Mouse (Mus musculus) testis, adult 2 months (tissue): ENCODE results near the gene Hist1h2bb. TPM values are rescaled to one million over a fixed set of nuclear protein-coding genes. Genes with fewer than 3 reads are reported as not detected.
"Not testable (repeated sequence)": the region's sequence is repeated elsewhere in the genome, so short reads cannot be mapped to it uniquely, and the experiment has no call there.

ENCODE experiments used
- H3K27ac ChIP-seq: fragments of 200-500 bp; 2 replicates; pipeline ENCODE4 v1.5.1; 2012; ENCODE audit warnings: low read depth, low read length; ENCODE audit not compliant: control insufficient read depth, insufficient read depth
- H3K27me3 ChIP-seq: fragments of 200-500 bp; 2 replicates; pipeline ENCODE4 v1.6.1; 2012; ENCODE audit warnings: mild to moderate bottlenecking, low read length, moderate library complexity; ENCODE audit not compliant: control insufficient read depth, insufficient read depth
- H3K36me3 ChIP-seq: fragments of 200-500 bp; 2 replicates; pipeline ENCODE4 v1.6.1; 2012; ENCODE audit warnings: mild to moderate bottlenecking, low read length; ENCODE audit not compliant: control insufficient read depth, insufficient read depth
- H3K4me1 ChIP-seq: fragments of 200-500 bp; 2 replicates; pipeline ENCODE4 v1.6.1; 2012; ENCODE audit warnings: low read length; ENCODE audit not compliant: control insufficient read depth, insufficient read depth
- H3K4me3 ChIP-seq: fragments of 200-500 bp; 2 replicates; pipeline ENCODE4 v1.5.1; 2012; ENCODE audit warnings: low read depth, mild to moderate bottlenecking, low read length, moderate library complexity, mixed read lengths; ENCODE audit not compliant: control insufficient read depth
- CTCF ChIP-seq: fragments of 200-500 bp; IDR thresholded peaks from 2 replicates; pipeline ENCODE4 v1.5.1; 2012; ENCODE audit warnings: low read depth, mild to moderate bottlenecking, inconsistent platforms, low read length, moderate library complexity; ENCODE audit not compliant: control insufficient read depth, insufficient read depth, insufficient replicate concordance
- POLR2A ChIP-seq: fragments of 200-500 bp; IDR thresholded peaks from 2 replicates; pipeline ENCODE4 v1.6.1; 2012; ENCODE audit warnings: low read depth, mild to moderate bottlenecking, inconsistent platforms, low read length, moderate library complexity; ENCODE audit not compliant: control insufficient read depth
- polyA plus RNA-seq: library from polyadenylated mRNA; depleted of rRNA; stranded (reverse); fragments of >200 nt; gene quantifications from 2 replicates; pipeline ENCODE4 v1.2.3, GENCODE M21; 2012; rRNA removed

The Hist1h2bb gene
- 3.9 and 7.0 TPM in 2 replicates for polyA plus RNA-seq

DNA sequence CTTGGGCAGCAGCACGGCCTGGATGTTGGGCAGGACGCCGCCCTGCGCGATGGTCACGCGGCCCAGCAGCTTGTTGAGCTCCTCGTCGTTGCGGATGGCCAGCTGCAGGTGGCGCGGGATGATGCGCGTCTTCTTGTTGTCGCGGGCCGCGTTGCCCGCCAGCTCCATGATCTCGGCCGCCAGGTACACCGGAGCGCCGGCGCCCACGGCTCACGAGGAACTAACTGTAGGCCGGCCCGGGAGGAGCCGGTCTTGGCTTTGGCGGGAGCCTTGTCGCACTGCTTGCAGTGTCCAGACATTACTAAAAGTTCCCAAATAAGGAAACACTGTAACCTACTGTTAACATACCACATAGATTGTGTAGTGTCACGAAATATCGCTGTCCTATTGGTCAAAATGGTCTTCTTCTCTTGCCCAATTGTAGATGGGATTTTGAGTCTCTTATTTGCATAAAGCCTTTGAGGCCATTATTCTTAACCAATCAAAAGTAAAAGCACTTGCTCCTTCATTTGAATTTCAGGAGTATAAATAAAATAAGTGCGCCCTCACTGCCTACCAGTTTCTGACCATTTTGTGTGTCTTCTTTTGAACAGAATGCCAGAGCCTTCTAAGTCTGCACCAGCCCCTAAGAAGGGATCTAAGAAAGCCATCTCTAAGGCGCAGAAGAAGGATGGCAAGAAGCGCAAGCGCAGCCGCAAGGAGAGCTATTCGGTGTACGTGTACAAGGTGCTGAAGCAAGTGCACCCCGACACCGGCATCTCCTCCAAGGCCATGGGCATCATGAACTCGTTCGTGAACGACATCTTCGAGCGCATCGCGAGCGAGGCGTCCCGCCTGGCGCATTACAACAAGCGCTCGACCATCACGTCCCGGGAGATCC lies at the start of gene Hist1h2bb:
TSS of gene Hist1h2bb (plus strand) at position 534 of the 880 bp plus-strand sequence.
- peak within 1 kb of the TSS; percentile 37 for H3K4me3 ChIP-seq
- not testable (repeated sequence) for H3K36me3 ChIP-seq, H3K27me3 ChIP-seq, H3K4me1 ChIP-seq
- peak within 1 kb of the TSS; percentile 65 for H3K27ac ChIP-seq

DNA sequence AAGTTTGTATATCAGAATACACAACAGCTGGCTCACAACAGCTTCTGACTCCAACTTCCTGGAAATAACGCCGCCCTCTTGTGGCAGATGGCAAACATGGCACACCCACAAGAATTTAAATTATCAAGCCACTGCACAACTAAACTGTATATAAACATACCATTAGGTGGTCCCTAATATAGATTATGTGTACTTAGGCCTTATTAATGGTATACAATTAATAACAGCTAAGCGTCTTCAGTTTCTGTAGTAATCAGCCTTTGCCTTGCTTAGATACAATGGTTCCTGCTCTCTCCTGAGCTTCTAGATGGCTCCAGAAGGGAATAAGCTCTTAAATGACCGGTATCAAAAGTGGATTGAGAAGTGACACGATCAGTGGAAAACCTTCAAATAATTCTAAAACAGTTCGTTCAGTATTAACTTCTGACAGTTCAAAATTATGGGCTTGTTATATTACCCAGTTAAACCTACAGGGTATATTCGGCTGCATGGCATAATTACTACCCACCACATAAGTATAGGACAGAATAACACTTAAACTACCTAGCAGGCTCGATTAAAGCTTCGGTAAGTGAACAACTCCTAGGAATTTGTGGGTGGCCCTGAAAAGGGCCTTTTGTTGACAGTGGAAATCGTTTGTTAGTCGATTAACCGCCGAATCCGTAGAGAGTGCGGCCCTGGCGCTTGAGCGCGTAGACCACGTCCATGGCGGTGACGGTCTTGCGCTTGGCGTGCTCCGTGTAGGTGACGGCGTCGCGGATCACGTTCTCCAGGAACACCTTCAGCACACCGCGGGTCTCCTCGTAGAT lies 48.8 kb upstream of the Hist1h2bb start:
- Histone ChIP-seq H3K27me3 (no peaks in the 10 kb centered on the region), H3K4me3 (peak overlapping the region; percentile 89), H3K4me1 (peaks cover 13% of the 10 kb centered on the region), H3K36me3 (no peaks in the 10 kb centered on the region), H3K27ac (peak overlapping the region; percentile 89)
- no peak for TF ChIP-seq POLR2A
- no peak for TF ChIP-seq CTCF

DNA sequence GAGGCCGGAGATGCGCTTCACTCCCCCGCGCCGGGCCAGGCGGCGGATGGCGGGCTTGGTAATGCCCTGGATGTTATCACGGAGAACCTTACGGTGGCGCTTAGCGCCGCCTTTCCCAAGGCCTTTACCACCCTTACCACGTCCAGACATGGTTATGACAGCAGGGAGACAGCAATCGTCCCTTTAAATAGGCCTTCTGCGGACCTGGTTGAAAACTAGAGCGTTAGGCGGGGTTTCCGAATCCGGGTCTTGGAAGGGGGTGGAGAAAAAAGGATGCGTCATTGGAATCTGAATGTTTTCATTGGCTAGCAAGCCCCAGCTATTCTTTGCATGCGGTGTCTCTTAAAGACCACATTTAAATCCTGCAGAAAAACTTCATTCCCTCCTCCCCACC lies 48.2 kb upstream of the Hist1h2bb start, which contains the start of gene Hist1h4c:
TSS of gene Hist1h4c (minus strand) at position 155 of the 394 bp plus-strand sequence.
- no peaks in the 10 kb centered on the region for H3K36me3 ChIP-seq
- H3K4me1 ChIP-seq, result peaks cover 13% of the 10 kb centered on the region
- peak within 1 kb of the TSS; percentile 89 for H3K27ac ChIP-seq
- H3K27me3 ChIP-seq, result no peaks in the 10 kb centered on the region
- TF ChIP-seq POLR2A (peak; percentile 100), CTCF (no peak)
- peak within 1 kb of the TSS; percentile 89 for H3K4me3 ChIP-seq

DNA sequence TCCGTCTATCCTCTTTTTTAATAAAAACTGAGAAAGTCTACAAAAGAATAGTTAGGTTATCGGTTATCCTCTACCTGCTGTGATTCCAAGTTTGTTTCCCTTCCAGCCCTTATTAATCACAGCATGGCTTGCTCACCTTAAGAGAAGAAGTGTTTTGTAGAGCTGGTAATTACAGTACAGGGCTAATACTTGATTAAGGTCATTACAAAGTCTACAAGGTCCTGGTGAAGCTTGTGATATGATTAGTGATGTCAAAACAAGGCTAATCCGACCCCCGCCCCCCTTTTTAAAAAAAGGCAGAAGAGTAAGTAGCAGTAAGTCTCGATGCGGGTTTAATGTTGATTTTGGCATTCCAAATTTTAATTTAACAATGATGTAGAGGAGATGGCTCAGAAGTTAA lies 47.5 kb upstream of the Hist1h2bb start:
- Histone ChIP-seq H3K4me3 (no peak overlapping the region), H3K4me1 (peaks cover 13% of the 10 kb centered on the region), H3K27ac (no peak overlapping the region), H3K27me3 (no peaks in the 10 kb centered on the region), H3K36me3 (no peaks in the 10 kb centered on the region)
- TF ChIP-seq POLR2A (no peak), CTCF (no peak)

DNA sequence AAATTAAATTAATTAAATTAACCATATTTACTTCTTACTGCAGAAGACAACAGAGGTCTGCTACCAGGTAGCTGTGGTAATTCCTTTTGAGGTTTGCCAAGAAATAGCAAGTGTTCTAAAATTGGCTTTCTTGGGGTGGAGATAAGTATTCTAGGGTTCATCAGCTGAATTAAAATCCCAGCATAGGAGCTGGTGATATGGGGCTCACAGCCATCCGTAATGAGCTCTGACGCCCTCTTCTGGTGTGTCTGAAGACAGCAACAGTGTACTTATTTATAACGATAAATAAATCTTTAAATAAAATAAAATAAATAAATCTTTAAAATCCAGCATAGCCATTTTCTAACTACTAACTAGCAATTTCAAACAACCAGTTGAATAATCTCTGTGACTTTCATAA lies 46.8 kb upstream of the Hist1h2bb start:
- no peaks in the 10 kb centered on the region for H3K36me3 ChIP-seq
- no peak for TF ChIP-seq CTCF
- no peak for TF ChIP-seq POLR2A
- no peak overlapping the region for H3K27ac ChIP-seq
- no peak overlapping the region for H3K4me3 ChIP-seq
- H3K27me3 ChIP-seq, result no peaks in the 10 kb centered on the region
- H3K4me1 ChIP-seq, result peaks cover 13% of the 10 kb centered on the region

DNA sequence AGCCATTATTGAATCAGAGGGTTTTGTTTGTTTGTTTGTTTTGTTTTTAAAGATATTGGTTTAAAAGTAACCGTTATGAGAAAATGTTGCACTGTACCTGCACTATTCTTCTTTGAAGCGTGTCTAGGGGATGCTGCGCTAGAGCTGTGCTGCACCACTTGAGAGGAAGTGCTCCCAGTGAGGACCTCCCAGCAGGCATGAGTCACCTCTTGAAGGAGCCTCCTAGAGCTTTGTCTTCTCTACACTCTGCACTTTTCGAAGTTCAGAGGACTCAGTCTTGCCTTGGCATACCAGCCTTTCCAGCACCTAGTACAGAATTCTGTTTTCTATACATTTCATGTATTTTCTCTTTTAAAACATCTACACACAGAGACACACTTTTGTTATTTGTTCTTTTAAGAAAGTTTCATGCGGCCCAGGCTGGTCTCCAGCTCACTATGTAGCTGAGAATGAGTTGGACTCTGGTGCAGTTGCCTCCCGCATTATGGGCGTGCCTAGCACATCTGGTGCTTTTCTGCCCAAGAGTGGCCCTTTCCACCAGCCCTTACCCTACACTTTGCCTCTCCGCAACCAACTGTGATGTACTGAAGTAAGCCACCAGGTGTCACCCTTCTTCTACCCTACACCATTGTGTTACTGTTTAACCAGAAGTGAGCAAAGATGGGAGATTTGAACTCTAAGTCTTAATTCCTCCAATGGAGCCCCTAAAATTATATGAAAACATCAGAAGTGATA lies 45.6 kb upstream of the Hist1h2bb start:
- Histone ChIP-seq H3K27me3 (no peaks in the 10 kb centered on the region), H3K4me1 (peaks cover 5% of the 10 kb centered on the region), H3K4me3 (no peak overlapping the region), H3K27ac (no peak overlapping the region), H3K36me3 (no peaks in the 10 kb centered on the region)
- TF ChIP-seq POLR2A (no peak), CTCF (peak; percentile 30; the same call in 1 of the 2 replicates)

DNA sequence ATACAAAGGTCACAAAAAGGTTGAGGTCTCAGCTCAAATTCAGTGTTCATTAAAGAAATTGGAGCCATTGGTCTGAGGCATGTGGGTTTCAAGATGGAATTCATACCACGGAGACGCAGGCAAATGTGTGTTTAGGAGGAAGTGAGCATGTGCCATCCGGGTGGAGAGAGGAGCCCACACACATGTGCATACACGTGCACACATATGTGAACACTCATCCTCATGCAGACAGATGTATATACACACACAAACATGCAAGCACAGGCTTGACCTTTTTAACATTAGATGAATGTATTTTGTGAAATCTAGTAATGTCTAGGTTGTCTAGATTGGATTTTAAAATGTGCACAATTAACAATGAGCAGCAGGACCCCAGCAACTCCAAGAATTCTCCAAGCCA lies 44.3 kb upstream of the Hist1h2bb start:
- Histone ChIP-seq H3K36me3 (no peaks in the 10 kb centered on the region), H3K4me3 (no peak overlapping the region), H3K27me3 (no peaks in the 10 kb centered on the region), H3K4me1 (no peaks in the 10 kb centered on the region; the same call in 1 of the 2 replicates), H3K27ac (no peak overlapping the region)
- TF ChIP-seq POLR2A (no peak), CTCF (no peak)

DNA sequence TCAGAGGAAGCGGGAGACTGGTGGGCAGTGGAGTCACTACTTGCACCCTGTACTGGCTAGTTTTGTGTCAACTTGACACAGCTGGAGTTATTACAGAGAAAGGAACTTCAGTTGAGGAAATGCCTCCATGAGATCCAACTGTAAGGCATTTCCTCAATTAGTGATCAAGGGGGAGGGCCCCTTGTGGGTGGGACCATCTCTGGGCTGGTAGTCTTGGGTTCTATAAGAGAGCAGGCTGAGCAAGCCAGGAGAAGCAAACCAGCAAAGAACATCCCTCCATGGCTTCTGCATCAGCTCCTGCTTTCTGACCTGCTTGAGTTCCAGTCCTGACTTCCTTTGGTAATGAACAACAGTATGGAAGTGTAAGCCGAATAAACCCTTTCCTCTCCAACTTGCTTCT lies 43.7 kb upstream of the Hist1h2bb start:
- not testable (repeated sequence) for H3K4me3 ChIP-seq, H3K27ac ChIP-seq

More for the DNA sequence above, 43.7 kb upstream of the Hist1h2bb start:
- not testable (repeated sequence) for H3K4me1 ChIP-seq, H3K36me3 ChIP-seq, H3K27me3 ChIP-seq
